In the genomic region with DNA sequence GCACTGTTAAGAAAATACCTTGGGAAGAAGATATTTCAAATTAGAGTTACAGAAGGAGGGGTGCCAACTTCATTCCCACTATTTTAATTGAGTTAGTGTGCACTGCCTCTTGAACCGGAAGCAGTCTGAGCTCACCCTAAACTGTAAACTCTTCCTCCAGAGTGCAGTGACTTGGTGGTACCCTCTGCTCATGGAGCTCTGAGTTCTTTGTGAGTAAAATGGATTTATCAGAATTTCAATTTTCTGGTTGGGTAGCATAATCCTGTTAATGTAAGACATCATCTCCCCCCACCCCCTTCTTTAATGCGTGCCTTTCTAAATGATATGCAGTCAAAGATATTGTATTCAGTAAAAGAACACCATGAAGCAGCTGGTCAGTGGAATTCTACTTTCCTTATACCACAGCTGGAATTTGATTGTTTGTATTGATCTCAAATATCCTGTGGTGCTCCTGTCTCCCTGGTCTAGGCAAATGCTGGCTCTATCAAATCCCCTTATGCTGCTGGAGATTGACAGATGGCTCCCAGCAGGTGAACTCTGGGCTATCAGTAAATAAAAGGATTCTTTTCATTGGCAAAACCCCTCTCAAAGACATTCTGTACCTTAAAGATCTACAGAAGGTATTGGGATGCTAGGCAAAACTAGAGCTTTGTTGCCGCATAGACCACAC, we compare ENCODE assay signal across 19 mouse cellular contexts.
A peak's percentile ranks its signal among the peaks of the same experiment; 100 is the strongest.
DNase-seq lines count a peak whose midpoint lies in the region; ATAC-seq and TF ChIP-seq lines count a peak whose summit lies in the region.
"Had no signal": no experiment of that assay in that cellular context is flagged by ENCODE, and none has a peak within 500 bp of the region (broad histone marks: within the 10 kb centered on the region; RNA-seq: fewer than 3 reads in every experiment).

No protein-coding gene starts in this region.

- DNase-seq in forebrain, embryonic 11.5 days (ENCODE audit: low spot score) = no peak
- DNase-seq in forebrain, postnatal 0 days = no peak
- DNase-seq in neural tube, embryonic 10.5 days (ENCODE audit: extremely low spot score, low spot score) = no peak
- DNase-seq in urinary bladder, postnatal 36 days (ENCODE audit: low spot score in 2 of 2) = no peak
- DNase-seq in layer of hippocampus, postnatal 25 days (ENCODE audit: extremely low spot score in 1 of 2, low spot score in 1 of 2) = no peak
- DNase-seq: adrenal gland, postnatal 25 days; gastrocnemius, adult 2 months; heart, adult 11 months; lung, embryonic 14.5 days; right cerebral cortex, postnatal 14 days had no signal

- H3K36me3 ChIP-seq in forebrain, embryonic 11.5 days (ENCODE audit: control insufficient read depth, insufficient read depth, low read length) = no peaks in the 10 kb centered on the region
- H3K36me3 ChIP-seq in forebrain, postnatal 0 days (ENCODE audit: insufficient read depth) = peaks cover 5% of the 10 kb centered on the region; the same call in 1 of the 2 replicates
- 0 out of 2 replicates have a peak, but pooled peaks cover 3% of the 10 kb centered on the region for H3K36me3 ChIP-seq in neural tube, embryonic 13.5 days
- no peaks in the 10 kb centered on the region for H3K36me3 ChIP-seq in forebrain, embryonic 15.5 days
- no peaks in the 10 kb centered on the region; the same call in 1 of the 2 replicates for H3K36me3 ChIP-seq in neural tube, embryonic 15.5 days
- H3K36me3 ChIP-seq: intestine, embryonic 15.5 days; limb, embryonic 15.5 days had no signal

- WGBS in forebrain, embryonic 11.5 days = 28% methylated on average over 3 of the region's 3 CpGs
- 41% methylated on average over 3 of the region's 3 CpGs for WGBS in forebrain, postnatal 0 days
- WGBS in neural tube, embryonic 13.5 days = 57% methylated on average over 3 of the region's 3 CpGs
- 29% methylated on average over 3 of the region's 3 CpGs for WGBS in forebrain, embryonic 15.5 days
- 47% methylated on average over 3 of the region's 3 CpGs for WGBS in neural tube, embryonic 15.5 days

- no peaks in the 10 kb centered on the region for H3K9me3 ChIP-seq in forebrain, embryonic 11.5 days (ENCODE audit: control insufficient read depth, low read length)
- no peaks in the 10 kb centered on the region for H3K9me3 ChIP-seq in forebrain, postnatal 0 days (ENCODE audit: low read length)
- H3K9me3 ChIP-seq in neural tube, embryonic 13.5 days = no peaks in the 10 kb centered on the region
- no peaks in the 10 kb centered on the region for H3K9me3 ChIP-seq in forebrain, embryonic 15.5 days
- no peaks in the 10 kb centered on the region for H3K9me3 ChIP-seq in neural tube, embryonic 15.5 days (replicated peaks)
- H3K9me3 ChIP-seq: intestine, embryonic 15.5 days; limb, embryonic 15.5 days had no signal

- TF ChIP-seq CTCF in forebrain, postnatal 0 days (IDR thresholded peaks at IDR 0.05; ENCODE audit: low read depth) = no peak

- H3K4me3 ChIP-seq in forebrain, embryonic 11.5 days (ENCODE audit: low read depth, low read length) = no peak overlapping the region
- no peak overlapping the region for H3K4me3 ChIP-seq in forebrain, postnatal 0 days (ENCODE audit: low read depth, low read length)
- no peak overlapping the region for H3K4me3 ChIP-seq in neural tube, embryonic 13.5 days
- H3K4me3 ChIP-seq in forebrain, embryonic 15.5 days = no peak overlapping the region
- no peak overlapping the region for H3K4me3 ChIP-seq in neural tube, embryonic 15.5 days (replicated peaks)
- H3K4me3 ChIP-seq: gastrocnemius, adult 2 months; intestine, embryonic 15.5 days; layer of hippocampus, adult 2 months; limb, embryonic 15.5 days; myocyte had no signal

- no peak overlapping the region; the same call in 1 of the 2 replicates for H3K27ac ChIP-seq in forebrain, embryonic 11.5 days (ENCODE audit: low read depth, low read length)
- no peak overlapping the region for H3K27ac ChIP-seq in forebrain, postnatal 0 days (ENCODE audit: low read depth, low read length)
- H3K27ac ChIP-seq in neural tube, embryonic 13.5 days (replicated peaks) = 0 out of 2 replicates have a peak overlapping the region, but pooled peaks have one; percentile 65
- H3K27ac ChIP-seq in forebrain, embryonic 15.5 days (replicated peaks) = 0 out of 2 replicates have a peak overlapping the region, but pooled peaks have one; percentile 11
- H3K27ac ChIP-seq in neural tube, embryonic 15.5 days (replicated peaks) = 0 out of 2 replicates have a peak overlapping the region, but pooled peaks have one; percentile 43
- H3K27ac ChIP-seq: gastrocnemius, adult 2 months; intestine, embryonic 15.5 days; kidney, postnatal 0 days; limb, embryonic 15.5 days had no signal

- H3K4me1 ChIP-seq in forebrain, embryonic 11.5 days (replicated peaks; ENCODE audit: control insufficient read depth, insufficient read depth, low read length) = peaks cover 2% of the 10 kb centered on the region; the same call in 1 of the 2 replicates
- peaks cover 7% of the 10 kb centered on the region; the same call in 1 of the 2 replicates for H3K4me1 ChIP-seq in forebrain, postnatal 0 days (ENCODE audit: insufficient read depth)
- peaks cover 36% of the 10 kb centered on the region for H3K4me1 ChIP-seq in neural tube, embryonic 13.5 days (replicated peaks)
- H3K4me1 ChIP-seq in forebrain, embryonic 15.5 days = peaks cover 27% of the 10 kb centered on the region
- H3K4me1 ChIP-seq in neural tube, embryonic 15.5 days = peaks cover 30% of the 10 kb centered on the region
- H3K4me1 ChIP-seq: intestine, embryonic 15.5 days had no signal

- H3K27me3 ChIP-seq in forebrain, embryonic 11.5 days (ENCODE audit: control insufficient read depth, insufficient read depth, low read length) = no peaks in the 10 kb centered on the region
- no peaks in the 10 kb centered on the region for H3K27me3 ChIP-seq in forebrain, postnatal 0 days (ENCODE audit: insufficient read depth, low read length)
- no peaks in the 10 kb centered on the region for H3K27me3 ChIP-seq in neural tube, embryonic 13.5 days
- no peaks in the 10 kb centered on the region for H3K27me3 ChIP-seq in forebrain, embryonic 15.5 days
- no peaks in the 10 kb centered on the region for H3K27me3 ChIP-seq in neural tube, embryonic 15.5 days (replicated peaks)
- H3K27me3 ChIP-seq: intestine, embryonic 15.5 days; limb, embryonic 15.5 days had no signal

- H3K4me2 ChIP-seq in forebrain, embryonic 11.5 days (ENCODE audit: low read depth, low read length, severe bottlenecking) = no peak overlapping the region
- H3K4me2 ChIP-seq in forebrain, postnatal 0 days (ENCODE audit: low read depth) = no peak overlapping the region
- H3K4me2 ChIP-seq in neural tube, embryonic 13.5 days = 0 out of 2 replicates have a peak overlapping the region, but pooled peaks have one; percentile 4
- H3K4me2 ChIP-seq in forebrain, embryonic 15.5 days (replicated peaks) = no peak overlapping the region
- H3K4me2 ChIP-seq in neural tube, embryonic 15.5 days = no peak overlapping the region
- H3K4me2 ChIP-seq: intestine, embryonic 15.5 days; limb, embryonic 15.5 days; lung, embryonic 14.5 days had no signal

- ATAC-seq in forebrain, embryonic 11.5 days (replicated peaks; ENCODE audit: low FRiP score) = peak; percentile 60; the same call in 1 of the 2 replicates
- ATAC-seq in forebrain, postnatal 0 days = no peak
- ATAC-seq in neural tube, embryonic 13.5 days (ENCODE audit: low read depth) = no peak
- 0 out of 2 replicates have a peak, but pooled peaks have one; percentile 41 for ATAC-seq in forebrain, embryonic 15.5 days (replicated peaks)
- peak; percentile 19; the same call in 1 of the 2 replicates for ATAC-seq in neural tube, embryonic 15.5 days (ENCODE audit: low FRiP score)
- ATAC-seq: activated CD4-positive, CD25-positive, alpha-beta regulatory T cell, adult 4 months; intestine, embryonic 15.5 days had no signal

- H3K9ac ChIP-seq in forebrain, embryonic 11.5 days (ENCODE audit: low read length) = no peak overlapping the region
- no peak overlapping the region for H3K9ac ChIP-seq in forebrain, postnatal 0 days
- H3K9ac ChIP-seq in neural tube, embryonic 13.5 days = no peak overlapping the region
- no peak overlapping the region for H3K9ac ChIP-seq in forebrain, embryonic 15.5 days (replicated peaks)
- H3K9ac ChIP-seq in neural tube, embryonic 15.5 days (replicated peaks) = no peak overlapping the region
- H3K9ac ChIP-seq: intestine, embryonic 15.5 days; limb, embryonic 15.5 days; lung, embryonic 14.5 days had no signal

Comparison
In these comparisons a context has a peak if more than half of its experiments do, and no peak if none do; other contexts are left out.
1. ATAC-seq: peak in forebrain, embryonic 11.5 days (single experiment), forebrain, embryonic 15.5 days (single experiment) and neural tube, embryonic 15.5 days (single experiment); none in forebrain, postnatal 0 days (single experiment) and neural tube, embryonic 13.5 days (single experiment).
2. H3K27ac ChIP-seq: peak in neural tube, embryonic 13.5 days (single experiment), forebrain, embryonic 15.5 days (single experiment) and neural tube, embryonic 15.5 days (single experiment); none in forebrain, embryonic 11.5 days (single experiment) and forebrain, postnatal 0 days (single experiment).